Mouse (Mus musculus) thymus, postnatal 14 days (tissue): ENCODE measurements at regions not wholly inside any gene's neighbourhood (a gene's known extent, or its start where the extent isn't known, plus 50 kb on each side); places are given as distances from the start of the nearest gene placed in this dataset.
"Not testable (repeated sequence)": the region's sequence is repeated elsewhere in the genome, so short reads cannot be mapped to it uniquely, and the experiment has no call there.

Source experiments
- DNase-seq: peaks from one replicate; pipeline ENCODE4 v3.0.0; 2021

- DNase-seq: peak; percentile 30
Observed at GRCm38 (mm10) chr19:3083438-3083837, 199.3 kb upstream of the Mrpl21 start.

- not testable (repeated sequence) for DNase-seq
Observed at GRCm38 (mm10) chr19:3091771-3092170, 190.9 kb upstream of the Mrpl21 start.
